Mouse (Mus musculus): Measurements from ENCODE around the gene Naif1.

Gene Naif1

GRCm38 (mm10) chr2:32427720-32428119, 22.5 kb upstream of the Naif1 start:
- no peak for DNase-seq (ENCODE audit: low read depth, low spot score)

GRCm38 (mm10) chr2:32428262-32428722, 22.0 kb upstream of the Naif1 start:
- DNase-seq (ENCODE audit: low read depth, low spot score) = no peak

DNA sequence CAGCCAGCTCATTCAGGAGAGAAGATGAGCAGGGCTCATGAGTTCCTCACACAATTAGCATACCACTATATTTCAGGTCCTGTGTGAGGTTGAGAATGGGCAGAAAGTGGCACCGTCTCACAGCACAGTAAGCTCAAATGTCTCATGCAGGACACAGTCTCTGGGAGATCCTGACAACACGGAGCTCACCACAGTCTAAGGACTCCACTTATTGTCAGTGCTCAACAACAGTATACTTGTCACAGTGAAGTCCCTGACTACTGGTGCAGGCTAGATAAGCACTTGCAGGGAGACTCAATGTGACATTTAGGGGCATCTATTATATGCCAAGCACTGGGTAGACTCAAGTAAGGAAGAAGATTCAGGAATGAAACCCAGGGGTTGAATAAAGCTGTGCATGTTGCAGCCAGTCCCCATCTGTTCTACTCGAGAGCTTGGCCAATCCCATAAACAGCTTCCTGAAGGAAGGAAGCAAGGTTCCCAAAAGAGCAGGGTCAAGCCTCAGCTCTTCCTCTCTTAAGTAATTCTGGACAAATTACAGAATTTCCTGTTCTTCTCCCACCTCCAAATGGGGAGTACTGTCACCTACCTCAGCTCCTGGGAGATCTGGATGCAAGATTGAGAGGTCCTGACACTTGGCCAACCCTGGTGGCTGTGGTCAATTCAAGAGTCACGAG, 20.9 kb upstream of the Naif1 start:
- DNase-seq (ENCODE audit: low read depth, low spot score) = no peak

DNA sequence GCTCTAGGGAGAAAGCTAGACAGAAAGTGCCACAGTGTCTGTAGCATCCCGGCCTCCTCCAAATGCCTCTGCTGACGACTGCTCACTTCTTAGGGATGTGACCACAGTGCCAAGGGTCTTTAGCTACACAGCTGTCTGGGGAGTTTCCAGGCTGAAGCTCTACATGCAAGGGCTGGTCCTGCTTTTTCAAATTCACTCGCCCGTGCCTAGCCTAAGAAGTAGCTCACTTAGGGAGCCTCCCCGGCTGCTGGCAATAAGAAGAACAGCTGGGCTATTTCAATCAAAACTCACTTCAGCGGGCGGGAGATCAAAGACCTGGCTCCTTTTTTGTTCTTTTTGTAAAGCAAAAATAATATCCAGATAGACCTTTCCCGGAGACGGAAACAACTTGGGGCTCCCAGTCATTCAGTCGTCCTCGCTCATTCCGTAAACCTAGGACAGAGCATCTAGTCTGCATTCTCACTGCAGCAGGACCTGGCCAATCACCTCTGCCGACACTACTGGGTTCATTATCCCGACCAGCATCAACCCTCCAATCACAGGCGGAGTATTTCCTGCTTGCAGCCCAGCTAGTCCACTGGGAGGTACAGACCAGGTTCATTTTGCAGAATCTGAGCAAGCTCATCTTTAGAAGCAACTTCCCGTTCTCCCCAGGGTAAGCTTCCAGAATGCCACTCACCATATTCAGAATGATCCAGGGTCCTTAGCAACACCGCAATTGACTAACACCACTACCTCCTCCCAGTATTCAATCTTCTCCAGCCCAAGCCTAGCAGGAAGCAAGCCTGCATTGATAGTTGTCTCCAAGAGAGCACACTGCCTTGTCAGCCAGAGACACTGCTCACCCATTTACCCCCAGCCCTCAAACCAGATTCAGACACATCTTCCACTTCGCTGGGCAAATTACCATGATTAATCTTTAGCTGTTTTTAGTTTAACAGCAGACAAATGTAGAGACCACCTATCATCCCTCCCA, 19.3 kb upstream of the Naif1 start:
- DNase-seq (ENCODE audit: low read depth, low spot score) = peak; percentile 93

- no peak for DNase-seq (ENCODE audit: low read depth, low spot score)
Observed at GRCm38 (mm10) chr2:32436686-32437372, 13.4 kb upstream of the Naif1 start.

DNA sequence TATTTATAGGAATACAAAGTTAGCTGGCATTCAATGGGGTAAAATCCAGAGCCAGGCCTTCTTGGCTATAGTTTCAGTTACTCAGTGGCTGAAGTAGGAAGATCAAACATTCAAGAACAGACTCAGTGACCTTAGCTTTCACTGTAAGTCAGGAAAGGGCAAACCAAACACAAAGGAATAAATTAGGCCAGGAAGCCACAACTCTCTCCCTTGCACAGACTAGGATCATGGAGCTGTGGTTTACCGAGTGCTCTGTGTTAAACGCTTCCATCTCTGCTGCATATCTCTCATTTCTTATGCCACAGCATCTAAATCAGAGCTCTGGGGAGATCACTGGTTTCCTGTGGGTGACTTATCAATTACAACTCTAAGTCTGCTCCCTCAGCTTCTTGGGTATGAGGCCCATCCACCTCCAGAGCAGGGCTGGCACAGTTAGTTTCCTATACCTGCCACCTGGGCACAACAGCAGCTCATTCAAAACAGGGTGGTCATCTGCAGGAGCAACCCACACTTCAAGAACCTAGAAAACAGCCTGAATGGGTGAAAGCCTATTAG, 12.6 kb upstream of the Naif1 start:
- no peak for DNase-seq (ENCODE audit: low read depth, low spot score)

DNA sequence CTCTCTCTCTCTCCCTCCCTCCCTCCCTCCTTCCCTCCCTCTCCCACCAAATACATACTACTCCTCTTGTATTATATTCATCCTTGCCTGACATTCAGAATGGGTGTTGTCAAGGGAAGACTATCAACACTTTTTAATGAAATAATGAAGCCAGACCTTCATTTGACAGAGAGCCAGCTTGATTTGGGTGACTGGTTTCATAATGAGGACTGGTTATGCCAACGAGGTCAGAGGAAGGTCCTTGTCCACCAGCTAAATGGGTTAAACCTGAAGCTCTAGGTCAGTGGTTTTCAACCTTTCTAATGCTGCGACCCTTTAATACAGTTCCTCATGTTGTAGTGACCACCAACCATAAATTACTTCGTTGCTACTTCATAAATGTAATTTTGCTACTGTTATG, 11.5 kb upstream of the Naif1 start:
- no peak for DNase-seq (ENCODE audit: low read depth, low spot score)

DNA sequence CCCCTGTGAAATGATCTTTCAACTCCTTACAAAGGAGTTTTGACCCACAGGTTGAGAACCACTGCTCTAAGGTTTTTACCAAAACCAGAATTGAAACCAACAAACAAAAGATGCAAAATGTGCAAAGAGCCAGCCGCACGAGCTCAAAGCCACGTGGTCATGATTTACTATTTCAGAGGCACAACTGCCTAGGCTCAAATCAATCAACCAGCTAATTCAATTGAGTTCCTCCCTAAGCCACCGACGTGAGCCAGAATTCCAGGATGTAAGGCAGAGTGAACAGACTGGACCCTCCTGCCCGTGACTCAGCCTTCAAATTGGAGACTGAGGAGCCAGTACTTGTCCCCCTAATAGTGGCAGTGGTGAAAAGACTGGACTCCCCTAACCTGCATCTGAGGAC, 11.1 kb upstream of the Naif1 start:
- no peak for DNase-seq (ENCODE audit: low read depth, low spot score)

DNA sequence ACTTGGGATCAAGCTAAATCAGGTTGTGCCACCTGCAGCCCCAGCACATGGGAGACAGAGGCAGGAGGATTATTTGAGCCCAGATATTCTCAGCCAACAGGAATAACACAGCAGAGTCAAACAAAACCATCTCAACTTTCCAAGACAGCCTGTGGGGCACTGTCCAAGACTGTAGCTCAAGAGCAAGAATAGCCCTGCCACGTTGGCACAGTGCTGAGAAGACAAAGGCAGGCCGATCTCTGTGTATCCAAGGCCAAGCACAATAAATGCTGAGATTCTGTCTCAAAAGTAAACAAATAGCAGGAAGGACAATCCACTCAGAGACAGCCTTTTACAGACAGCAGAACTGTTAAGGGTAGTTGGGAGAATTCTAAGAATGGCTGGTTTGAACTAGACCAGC, 10.1 kb upstream of the Naif1 start:
- DNase-seq (ENCODE audit: low read depth, low spot score) = no peak

DNA sequence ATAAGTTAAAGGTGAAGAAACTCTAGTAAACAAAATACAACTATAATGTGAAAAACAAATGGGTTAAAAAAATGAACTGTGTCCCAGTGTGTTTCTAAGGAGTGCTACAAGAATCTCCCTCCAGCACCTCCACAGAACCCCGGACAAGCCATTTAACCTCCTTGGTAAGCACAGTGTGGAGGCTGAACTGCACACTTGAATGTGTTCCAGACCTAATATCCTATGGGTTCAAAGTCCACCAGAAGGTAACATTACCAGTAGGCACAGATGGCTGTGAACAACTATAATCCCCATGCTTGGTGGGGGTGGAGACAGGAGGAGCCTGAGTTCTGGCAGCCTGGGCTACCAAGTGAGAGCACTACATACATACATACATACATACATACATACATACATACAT, 9.6 kb upstream of the Naif1 start:
- DNase-seq (ENCODE audit: low read depth, low spot score) = no peak

- no peak for DNase-seq (ENCODE audit: low read depth, low spot score)
Observed at GRCm38 (mm10) chr2:32441550-32441949, 8.7 kb upstream of the Naif1 start.

- DNase-seq (ENCODE audit: low read depth, low spot score) = no peak
Observed at GRCm38 (mm10) chr2:32445535-32445934, 4.7 kb upstream of the Naif1 start.

DNA sequence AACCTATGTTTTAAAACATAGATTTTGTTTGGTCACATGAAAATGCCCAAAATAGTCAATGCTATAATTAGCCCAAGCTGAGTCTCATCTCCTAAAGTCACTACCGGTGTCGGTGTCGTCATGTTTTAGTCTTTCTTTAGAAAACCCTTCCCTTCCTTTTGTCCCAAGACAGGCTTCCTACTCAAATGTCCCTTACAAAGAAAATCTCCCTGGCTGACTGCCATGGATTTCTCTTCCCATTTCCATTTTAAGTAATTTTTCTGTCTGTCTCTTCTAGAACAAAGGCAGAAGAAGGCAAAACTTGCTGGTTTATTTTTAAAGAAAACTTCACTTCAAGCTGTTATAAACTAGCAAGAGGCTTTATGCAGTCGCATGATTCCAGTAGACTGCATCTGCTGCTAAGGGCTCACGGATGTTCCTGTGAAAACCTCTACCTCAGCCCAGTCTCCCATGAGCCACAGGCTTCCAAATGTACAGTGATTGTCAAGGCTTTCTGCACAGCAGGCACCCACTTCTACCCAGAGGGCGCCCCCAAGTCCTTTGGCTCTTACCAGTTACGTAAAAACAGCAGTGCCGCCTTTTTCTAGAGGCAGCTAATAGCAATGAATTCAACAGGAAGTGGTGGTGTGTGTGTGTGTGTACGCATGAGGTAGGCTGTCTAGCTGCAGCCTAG, 2.9 kb upstream of the Naif1 start:
- no peak for DNase-seq (ENCODE audit: low read depth, low spot score)

GRCm38 (mm10) chr2:32448480-32448879, 1.8 kb upstream of the Naif1 start:
- no peak for DNase-seq (ENCODE audit: low read depth, low spot score)

DNA sequence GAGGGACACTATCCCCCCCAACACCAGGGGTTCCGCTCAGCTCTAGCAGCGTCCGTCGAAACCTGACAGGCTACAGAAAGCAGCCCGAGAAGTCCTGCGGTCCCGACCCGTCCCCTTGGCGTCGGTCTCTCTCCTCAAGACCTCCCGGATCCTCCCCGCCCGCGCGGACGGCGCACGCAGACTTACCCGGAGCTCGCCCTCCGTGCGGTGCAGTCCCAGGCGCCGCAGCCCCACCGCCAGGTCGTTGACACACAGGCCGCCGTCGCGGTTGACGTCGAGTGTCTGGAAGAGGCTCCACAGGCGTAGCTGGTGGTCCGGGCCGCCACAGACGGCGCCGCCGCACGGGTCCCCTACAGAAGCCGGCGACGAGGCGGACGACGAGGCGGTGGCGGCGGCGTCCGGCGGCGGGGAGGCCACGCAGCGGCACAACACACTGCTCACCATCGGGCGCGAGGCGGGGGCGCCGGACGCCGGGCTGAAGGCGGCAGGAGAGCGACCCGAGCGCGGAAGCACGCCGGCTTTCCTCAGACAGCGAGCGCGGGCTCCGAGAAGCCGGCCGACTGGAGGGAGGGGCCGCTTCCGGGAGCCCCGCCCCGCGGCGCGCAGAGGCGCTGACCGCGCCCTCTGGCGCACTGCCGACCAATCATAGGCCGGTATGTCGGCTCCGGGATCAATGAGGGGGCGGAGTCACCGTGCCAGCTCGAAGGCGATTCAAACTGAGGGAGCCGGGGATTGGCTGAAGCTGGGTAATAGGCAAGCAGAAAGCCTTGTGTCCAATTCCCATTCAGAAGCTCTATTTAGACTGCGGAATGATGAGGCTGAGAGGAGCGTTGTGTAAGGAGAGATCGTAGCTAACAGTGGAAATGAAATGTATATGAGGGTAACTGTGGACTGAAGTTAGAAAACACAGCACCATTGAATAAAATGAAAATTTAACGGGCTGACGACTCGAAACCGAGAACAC, 906 bp downstream of the Naif1 start, which contains the start of gene Slc25a25:
Gene Slc25a25, minus strand, starts transcription at position 565 of the 964 bp plus-strand sequence.
- DNase-seq (ENCODE audit: low read depth, low spot score) = peak; percentile 98

DNA sequence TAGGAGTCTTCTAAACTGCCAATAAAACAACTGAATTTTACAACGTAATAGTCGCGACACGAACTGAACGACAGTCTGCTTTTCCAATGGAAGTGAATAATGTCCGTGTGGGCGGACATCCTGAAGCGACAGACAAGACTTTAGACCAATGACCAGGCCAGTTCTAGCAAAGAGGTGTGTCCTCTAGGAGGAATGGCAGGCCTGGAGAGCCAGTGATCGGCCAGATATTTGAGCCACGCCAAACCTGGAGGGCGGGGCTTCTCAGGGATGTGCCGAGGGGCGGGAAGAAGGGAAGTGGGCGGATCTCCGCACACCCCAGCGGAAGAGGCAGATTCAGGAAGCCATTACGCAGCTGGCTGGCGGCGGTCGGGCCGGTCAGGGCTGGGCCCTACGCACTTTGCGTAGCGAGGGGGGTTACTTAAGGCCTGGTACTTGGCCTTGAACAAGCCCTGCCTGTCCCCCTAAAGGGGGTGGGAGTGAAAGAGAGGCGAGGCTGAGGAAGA, 1.7 kb downstream of the Naif1 start:
- peak; percentile 99 for DNase-seq (ENCODE audit: low read depth, low spot score)

DNA sequence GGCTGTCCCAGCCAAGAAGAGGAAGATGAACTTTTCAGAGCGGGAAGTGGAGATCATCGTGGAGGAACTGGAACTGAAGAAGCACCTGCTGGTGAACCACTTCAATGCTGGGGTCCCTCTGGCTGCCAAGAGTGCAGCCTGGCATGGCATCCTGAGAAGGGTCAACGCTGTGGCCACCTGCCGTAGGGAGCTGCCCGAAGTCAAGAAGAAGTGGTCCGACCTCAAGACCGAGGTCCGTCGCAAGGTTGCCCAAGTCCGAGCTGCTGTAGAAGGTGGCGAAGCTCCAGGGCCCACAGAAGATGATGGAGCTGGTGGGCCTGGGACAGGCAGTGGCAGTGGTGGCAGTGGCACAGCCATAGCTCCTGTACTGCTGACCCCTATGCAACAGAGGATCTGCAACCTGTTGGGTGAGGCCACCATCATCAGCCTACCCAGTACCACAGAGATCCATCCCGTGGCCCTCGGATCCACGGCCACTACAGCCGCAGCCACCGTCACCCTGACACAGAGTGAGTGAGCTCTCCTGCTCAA, 2.2 kb downstream of the Naif1 start:
- no peak for DNase-seq (ENCODE audit: low read depth, low spot score)

DNA sequence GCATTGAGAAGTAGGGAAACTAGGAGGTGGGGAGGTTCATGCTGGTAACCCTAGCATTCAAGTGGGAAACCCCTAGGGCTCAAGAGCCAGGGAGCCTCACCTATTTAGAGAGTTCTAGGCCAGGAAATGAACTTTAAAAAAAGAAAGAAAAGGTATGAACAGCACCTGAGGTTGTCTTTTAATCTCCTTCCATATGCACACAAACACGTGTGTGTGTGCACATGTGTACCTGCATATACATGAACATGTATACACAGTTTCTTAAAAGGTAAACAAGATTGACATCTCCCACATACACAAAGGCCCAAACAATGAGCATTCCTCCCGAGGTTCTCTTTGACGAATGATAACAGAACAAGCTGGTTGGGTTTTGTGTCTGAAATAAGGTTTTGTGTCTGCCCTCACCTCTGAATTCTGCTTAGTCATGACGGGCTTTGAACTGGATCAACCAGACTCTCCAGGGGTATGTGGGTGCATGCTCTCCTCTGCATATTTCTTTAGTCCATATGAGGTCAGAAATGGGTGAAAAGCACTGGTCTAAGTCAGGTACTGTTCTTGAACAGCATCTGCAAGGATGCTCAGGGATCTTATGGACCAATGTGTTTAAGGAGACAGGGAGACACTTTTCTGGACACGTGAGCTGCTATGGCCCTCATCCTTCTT, 3.5 kb downstream of the Naif1 start:
- no peak for DNase-seq (ENCODE audit: low read depth, low spot score)

DNA sequence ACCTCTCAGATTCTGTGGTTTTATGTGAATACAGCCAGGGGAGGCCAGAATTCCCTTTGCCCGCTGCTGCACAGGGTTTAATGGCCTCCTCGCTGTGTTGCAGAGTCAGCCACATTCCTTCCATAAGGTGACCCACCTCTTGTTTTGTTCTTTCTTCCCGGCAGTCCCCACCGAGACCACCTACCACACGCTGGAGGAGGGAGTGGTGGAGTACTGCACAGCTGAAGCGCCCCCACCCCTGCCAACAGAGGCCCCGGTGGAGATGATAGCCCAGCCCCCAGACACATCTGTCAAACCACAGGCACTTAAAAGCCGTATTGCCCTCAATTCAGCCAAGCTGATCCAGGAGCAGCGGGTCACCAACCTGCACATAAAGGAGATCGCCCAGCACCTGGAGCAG, 4.4 kb downstream of the Naif1 start:
- no peak for DNase-seq (ENCODE audit: low read depth, low spot score)
